Mouse (Mus musculus) left cerebral cortex, adult 18-20 months (tissue): ENCODE measurements around the gene Rflna. TPM values are rescaled to one million over a fixed set of nuclear protein-coding genes. Genes with fewer than 3 reads are reported as not detected.

Experiments
- DNase-seq, 2 experiments: peaks; one replicate each; pipeline ENCODE4 v3.0.0; 2021 to 2022; ENCODE audit warnings: low spot score in 2 of 2, mixed read lengths in 1 of 2
- total RNA-seq, 2 experiments: library from RNA; stranded (reverse); gene quantifications; 2 replicates each; pipeline ENCODE4 v1.2.3; 2021

Gene Rflna
- total RNA-seq, 2 experiments from 2014 or later, result 0.68 to 1.0 TPM

DNA sequence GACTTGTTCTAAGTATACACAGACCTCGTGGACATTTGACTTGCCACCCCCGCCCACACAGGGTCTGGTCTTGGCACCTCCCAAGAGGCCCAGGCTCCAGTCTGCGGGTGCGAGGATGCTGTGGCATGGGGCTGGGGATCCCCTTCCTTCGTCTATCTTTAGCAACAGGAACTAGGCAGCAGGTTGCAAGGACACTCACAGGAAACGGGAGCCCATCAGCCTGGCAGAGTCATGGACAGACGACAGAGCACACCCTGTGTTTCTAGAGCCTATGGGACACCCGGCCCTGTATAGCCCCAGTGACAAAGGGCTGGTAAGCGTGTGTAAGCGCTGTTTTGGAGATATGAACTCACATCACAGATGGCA, 49.2 kb downstream of the Rflna start:
- no peak for DNase-seq

DNA sequence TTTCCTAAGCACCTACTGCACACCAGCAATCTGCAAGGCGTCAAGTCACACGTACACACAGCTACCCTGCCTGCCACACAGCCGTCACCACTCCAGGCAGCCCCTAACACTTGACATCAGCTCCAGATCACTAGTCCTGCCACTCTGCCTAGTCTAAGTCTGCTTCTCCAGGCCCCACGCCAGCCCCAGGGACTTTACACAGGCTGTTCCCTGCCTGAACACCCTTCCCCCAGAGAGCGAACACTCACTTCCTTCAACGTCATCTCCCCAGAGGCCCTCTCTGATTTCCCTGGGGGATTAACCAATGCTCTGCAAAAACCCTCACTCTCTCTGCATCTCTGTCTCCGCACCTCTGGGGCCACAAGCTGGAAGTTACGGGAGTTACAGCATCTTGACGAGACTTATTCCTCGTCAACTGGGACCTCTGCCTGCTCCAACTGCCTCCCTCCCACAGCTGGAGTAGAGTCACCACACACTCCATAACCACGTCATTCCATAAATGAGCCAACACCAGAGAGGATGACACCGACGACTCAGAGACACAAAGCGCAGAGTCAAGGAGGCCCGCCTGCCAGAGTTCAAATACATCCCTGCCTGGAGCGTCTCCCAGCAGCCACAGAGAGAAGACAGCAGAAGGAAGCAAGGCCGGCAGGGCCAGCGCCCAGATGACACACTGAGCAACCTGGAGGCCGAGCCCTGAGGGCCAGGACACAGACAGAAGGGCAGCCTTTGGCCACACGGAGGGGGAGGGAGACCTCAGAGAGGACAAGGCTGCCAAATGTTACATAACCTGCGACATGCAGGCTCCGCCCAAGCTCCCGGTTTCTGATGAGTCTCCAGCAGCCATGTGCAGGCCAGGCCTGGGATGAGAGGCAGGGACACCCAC, 49.8 kb downstream of the Rflna start:
- peak; percentile 41 to 57 for DNase-seq

DNA sequence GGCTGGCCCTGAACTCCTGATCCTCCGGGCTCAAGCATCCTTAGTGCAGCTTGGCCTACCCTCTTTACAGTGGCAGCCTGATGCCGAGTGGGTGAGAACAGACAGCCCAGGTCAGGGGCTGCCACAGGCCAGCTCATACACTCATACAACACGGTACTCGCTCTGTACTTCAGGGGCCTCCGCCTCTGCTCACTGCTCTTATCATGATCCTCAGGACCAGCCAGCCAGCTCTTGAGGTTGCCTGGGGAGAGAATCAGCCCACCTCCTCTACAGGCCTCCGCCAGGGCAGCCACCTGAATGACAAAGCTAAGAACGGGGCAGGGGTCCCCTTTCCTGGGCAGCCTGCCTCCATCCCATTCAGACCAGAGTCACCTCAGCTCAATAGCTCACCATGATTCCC, 50.6 kb downstream of the Rflna start:
- no peak for DNase-seq

DNA sequence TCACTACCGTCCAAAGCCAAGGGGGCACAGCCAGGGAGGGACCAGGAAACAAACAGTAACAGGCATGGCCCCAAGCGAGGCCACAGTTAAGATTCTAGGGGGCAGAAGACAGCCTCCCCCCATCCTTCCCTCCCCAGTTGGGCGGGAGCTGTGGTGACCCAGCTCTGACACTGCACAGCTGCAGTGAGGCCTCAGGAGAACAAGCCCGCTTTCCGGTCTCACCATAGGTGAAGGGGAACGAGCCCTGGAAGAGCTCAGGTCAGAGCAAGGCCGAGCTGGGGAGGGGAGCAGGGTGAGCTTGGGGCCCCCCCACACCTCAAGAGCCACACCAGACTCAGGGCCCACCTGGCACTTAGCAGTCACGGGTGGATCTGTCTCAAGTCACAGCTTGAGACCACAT, 52.9 kb downstream of the Rflna start:
- no peak for DNase-seq

DNA sequence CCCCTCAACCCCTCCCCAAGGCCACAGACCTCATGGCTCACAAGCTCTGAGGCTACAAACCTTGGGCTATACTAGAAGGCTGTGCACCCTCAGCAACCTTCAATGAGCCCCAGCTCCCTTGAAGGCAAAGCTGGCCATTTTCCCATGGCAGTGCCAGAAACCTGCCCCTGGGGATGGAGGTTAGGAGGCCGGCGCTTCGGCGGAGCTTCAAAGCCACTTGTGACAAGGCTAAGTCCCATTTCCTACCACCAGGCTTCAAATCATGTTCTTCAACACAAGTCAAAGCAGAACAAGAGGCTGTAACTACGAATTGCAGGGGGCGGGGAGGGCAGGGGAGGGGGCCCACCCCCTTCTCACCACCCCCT, 53.3 kb downstream of the Rflna start:
- DNase-seq, result no peak

DNA sequence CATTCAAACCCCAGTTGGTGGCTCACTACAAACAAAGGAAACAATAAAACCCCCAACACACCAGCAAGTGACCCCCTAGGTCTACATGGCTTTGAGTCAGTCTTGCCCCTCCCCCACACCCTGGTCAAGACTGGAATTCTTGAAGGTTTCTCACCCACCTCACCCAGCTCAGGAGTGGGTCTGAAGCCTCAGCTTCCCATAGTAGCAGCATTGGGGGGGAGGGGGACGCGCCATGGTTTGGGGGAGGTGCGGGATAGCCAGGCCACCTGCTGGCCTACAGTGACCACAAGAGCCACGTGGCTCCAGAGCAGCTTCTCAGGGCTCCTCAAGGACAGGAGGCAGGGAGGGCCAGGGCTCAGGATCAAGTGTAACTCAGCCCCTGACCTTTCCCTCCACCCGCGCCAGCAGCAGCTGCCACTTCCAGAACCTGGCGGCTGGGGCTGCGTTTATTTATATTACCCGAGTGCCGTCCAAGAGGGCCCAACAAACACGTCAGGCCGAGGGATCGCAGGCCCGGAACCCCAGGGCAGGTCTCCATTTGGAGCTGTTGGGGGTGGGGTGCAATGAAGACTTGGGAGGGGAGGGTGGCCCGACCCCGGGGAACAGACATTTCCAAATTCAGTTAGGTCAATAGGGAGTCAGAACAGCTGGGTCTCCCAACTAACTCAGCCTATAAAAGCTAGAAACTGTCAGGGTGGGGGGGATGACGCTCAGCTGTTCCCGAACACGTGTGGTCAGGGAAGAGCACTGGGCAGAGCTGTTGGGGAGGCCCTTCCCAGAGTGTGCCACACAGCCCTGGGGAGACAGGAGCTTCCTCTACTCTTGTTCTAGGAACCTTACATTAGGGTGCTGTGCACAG, 53.9 kb downstream of the Rflna start:
- DNase-seq, result no peak

DNA sequence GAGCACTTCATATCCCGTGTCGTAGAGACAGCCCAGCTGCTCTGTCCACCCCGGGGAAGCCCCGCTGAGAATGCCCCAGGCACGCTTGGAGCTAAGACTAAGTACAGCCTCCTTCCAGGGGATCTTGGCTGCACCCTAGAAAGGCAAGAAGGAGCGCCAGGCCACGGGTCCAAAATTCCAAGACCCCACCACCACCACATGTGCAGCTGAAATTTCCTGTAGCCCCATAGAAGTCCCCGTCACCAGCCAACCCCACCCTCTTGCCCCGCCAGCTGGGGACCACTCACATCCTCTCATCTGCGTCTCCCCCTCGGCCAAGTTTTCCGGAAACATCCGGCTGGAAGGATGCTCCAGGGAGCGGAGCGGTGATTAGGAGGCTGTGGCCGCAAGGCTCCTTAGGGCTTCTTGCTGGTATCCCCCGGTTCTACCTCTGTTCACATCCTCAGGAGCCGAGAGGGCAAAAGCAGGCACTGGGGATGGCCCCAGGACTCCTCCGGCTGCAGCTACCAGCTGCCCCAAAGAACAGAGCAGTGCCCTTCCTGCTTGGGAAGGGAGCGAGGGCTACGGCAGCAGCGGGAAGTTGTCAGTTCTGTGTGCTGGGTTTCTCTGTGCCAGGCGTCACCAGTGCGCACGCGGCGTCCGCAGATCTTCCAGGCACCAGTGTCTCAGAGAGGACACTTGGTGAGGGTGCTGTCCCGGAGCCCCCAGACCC, 54.7 kb downstream of the Rflna start:
- DNase-seq, result peak in 1 of 2 experiments; percentile 37

DNA sequence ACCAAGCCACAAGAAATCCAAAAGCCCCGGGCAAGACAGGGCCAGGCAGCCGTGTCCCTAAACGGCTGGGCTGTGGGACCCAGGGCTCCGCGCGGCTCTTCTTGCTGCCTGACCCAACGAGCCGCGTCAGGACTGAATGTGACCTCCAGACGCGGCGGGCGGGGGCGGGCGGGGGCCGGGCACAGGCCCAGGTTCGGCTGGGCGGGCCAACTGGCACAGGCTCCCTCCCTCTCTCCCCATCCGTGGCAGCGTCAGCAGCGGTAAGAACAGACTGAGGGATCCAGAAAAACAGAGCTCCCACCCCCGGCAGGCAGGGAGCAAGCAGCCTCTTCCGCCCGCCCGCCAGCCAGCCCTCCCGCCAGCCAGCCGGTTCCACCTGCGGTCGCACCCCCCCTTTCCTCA, 55.2 kb downstream of the Rflna start:
- DNase-seq, result peak; percentile 72 to 85

Other genes starting within 250 kb of the Rflna start
- gene Ccdc92, start 140.8 kb upstream of the Rflna start, total RNA-seq, result 10 to 100 TPM; 89.4 to 91.9 TPM
- gene Zfp664, start 140.5 kb upstream of the Rflna start, total RNA-seq, result 10 to 100 TPM; 68.5 to 72.7 TPM
- gene Ncor2, start 176.0 kb downstream of the Rflna start, total RNA-seq, result 100 to 1,000 TPM; 177 to 208 TPM